32 mouse cellular contexts compared by ENCODE assay signal in genomic region chr2:36039297-36039985, GRCm38 (mm10). TPM values are rescaled to one million over a fixed set of nuclear protein-coding genes. Genes with fewer than 3 reads are reported as not detected.
DNase-seq lines count a peak whose midpoint lies in the region; ATAC-seq and TF ChIP-seq lines count a peak whose summit lies in the region.
"Had no signal": no experiment of that assay in that cellular context is flagged by ENCODE, and none has a peak within 500 bp of the region (broad histone marks: within the 10 kb centered on the region; RNA-seq: fewer than 3 reads in every experiment).

No protein-coding gene starts in this region.

- peak overlapping the region; percentile 24; the same call in 1 of the 2 replicates for H3K27ac ChIP-seq in heart, embryonic 13.5 days (replicated peaks)
- no peak overlapping the region for H3K27ac ChIP-seq in liver, embryonic 13.5 days
- no peak overlapping the region for H3K27ac ChIP-seq in liver, embryonic 15.5 days (replicated peaks)
- peak overlapping the region; percentile 35 for H3K27ac ChIP-seq in stomach, postnatal 0 days (replicated peaks)
- H3K27ac ChIP-seq in forebrain, embryonic 13.5 days = no peak overlapping the region
- H3K27ac ChIP-seq: hindbrain, embryonic 12.5 days; hindbrain, postnatal 0 days; intestine, embryonic 15.5 days; limb, embryonic 10.5 days; limb, embryonic 15.5 days; neural tube, embryonic 13.5 days had no signal

- no peak overlapping the region for H3K4me3 ChIP-seq in heart, embryonic 13.5 days
- no peak overlapping the region for H3K4me3 ChIP-seq in liver, embryonic 13.5 days (replicated peaks)
- H3K4me3 ChIP-seq in liver, embryonic 15.5 days (replicated peaks) = no peak overlapping the region
- H3K4me3 ChIP-seq in stomach, postnatal 0 days (ENCODE audit: low read depth, low read length) = no peak overlapping the region
- no peak overlapping the region for H3K4me3 ChIP-seq in forebrain, embryonic 13.5 days
- H3K4me3 ChIP-seq: hindbrain, embryonic 12.5 days; intestine, embryonic 15.5 days; limb, embryonic 10.5 days; limb, embryonic 15.5 days; neural tube, embryonic 13.5 days had no signal

- no peak for TF ChIP-seq EP300 in stomach, postnatal 0 days (optimal IDR thresholded peaks at IDR 0.05)

- no peak for DNase-seq in heart, postnatal 4 days
- DNase-seq in liver, embryonic 13.5 days = no peak
- DNase-seq in stomach, postnatal 0 days (ENCODE audit: low spot score) = no peak
- DNase-seq in adrenal gland, postnatal 10 days = no peak
- DNase-seq: adrenal gland, postnatal 25 days; cerebellum, adult 18-20 months; cerebellum, postnatal 10 days; gastrocnemius, postnatal 25 days; heart, adult 11 months; heart, postnatal 14 days; kidney, adult 8-10 months; kidney, postnatal 10 days; layer of hippocampus, postnatal 36 days; lung, postnatal 36 days; right cerebral cortex, postnatal 4 days; thymus, postnatal 14 days had no signal

- no peak overlapping the region; the same call in 1 of the 2 replicates for H3K9ac ChIP-seq in heart, embryonic 13.5 days
- no peak overlapping the region for H3K9ac ChIP-seq in liver, embryonic 13.5 days
- H3K9ac ChIP-seq in liver, embryonic 15.5 days = no peak overlapping the region
- H3K9ac ChIP-seq in stomach, postnatal 0 days (ENCODE audit: low read length) = no peak overlapping the region
- no peak overlapping the region for H3K9ac ChIP-seq in forebrain, embryonic 13.5 days
- H3K9ac ChIP-seq: hindbrain, embryonic 12.5 days; intestine, embryonic 15.5 days; limb, embryonic 15.5 days; neural tube, embryonic 13.5 days had no signal

- H3K36me3 ChIP-seq in heart, embryonic 13.5 days = peaks cover 83% of the 10 kb centered on the region
- H3K36me3 ChIP-seq in liver, embryonic 13.5 days = peaks cover 66% of the 10 kb centered on the region
- H3K36me3 ChIP-seq in liver, embryonic 15.5 days (replicated peaks) = peaks cover 51% of the 10 kb centered on the region
- H3K36me3 ChIP-seq in stomach, postnatal 0 days (ENCODE audit: control insufficient read depth, insufficient read depth, low read length) = peaks cover 8% of the 10 kb centered on the region; the same call in 1 of the 2 replicates
- H3K36me3 ChIP-seq in forebrain, embryonic 13.5 days (ENCODE audit: poor library complexity, severe bottlenecking) = peaks cover 71% of the 10 kb centered on the region

- peaks cover 33% of the 10 kb centered on the region for H3K4me1 ChIP-seq in heart, embryonic 13.5 days
- H3K4me1 ChIP-seq in liver, embryonic 13.5 days (replicated peaks) = peaks cover 19% of the 10 kb centered on the region
- peaks cover 15% of the 10 kb centered on the region for H3K4me1 ChIP-seq in liver, embryonic 15.5 days (replicated peaks)
- 0 out of 2 replicates have a peak, but pooled peaks cover 5% of the 10 kb centered on the region for H3K4me1 ChIP-seq in stomach, postnatal 0 days (replicated peaks; ENCODE audit: control insufficient read depth, insufficient read depth)
- no peaks in the 10 kb centered on the region for H3K4me1 ChIP-seq in forebrain, embryonic 13.5 days
- H3K4me1 ChIP-seq: hindbrain, embryonic 12.5 days; limb, embryonic 15.5 days had no signal

- ATAC-seq in heart, embryonic 13.5 days (ENCODE audit: extremely low read depth, insufficient number of reproducible peaks, low FRiP score, low TSS enrichment) = no peak
- ATAC-seq in liver, embryonic 13.5 days (ENCODE audit: low read depth) = peak; percentile 28
- ATAC-seq in liver, embryonic 15.5 days (ENCODE audit: insufficient read depth) = peak; percentile 61
- ATAC-seq in stomach, postnatal 0 days (ENCODE audit: low FRiP score, low TSS enrichment) = 0 out of 2 replicates have a peak, but pooled peaks have one; percentile 21
- ATAC-seq in forebrain, embryonic 13.5 days = no peak
- ATAC-seq: CD4-positive, CD25-positive, alpha-beta regulatory T cell, adult 4 months; forebrain, embryonic 14.5 days; hindbrain, postnatal 0 days; intestine, embryonic 15.5 days had no signal

- TF ChIP-seq CTCF in stomach, postnatal 0 days (IDR thresholded peaks at IDR 0.05; ENCODE audit: low read depth) = no peak

- WGBS in heart, embryonic 13.5 days = 59% methylated on average over 7 of the region's 7 CpGs
- WGBS in liver, embryonic 13.5 days (ENCODE audit: insufficient replicate concordance) = 64% methylated on average over 7 of the region's 7 CpGs
- 56% methylated on average over 7 of the region's 7 CpGs for WGBS in liver, embryonic 15.5 days (ENCODE audit: insufficient replicate concordance)
- WGBS in stomach, postnatal 0 days = 63% methylated on average over 7 of the region's 7 CpGs
- 85% methylated on average over 7 of the region's 7 CpGs for WGBS in forebrain, embryonic 13.5 days

- no peaks in the 10 kb centered on the region for H3K9me3 ChIP-seq in heart, embryonic 13.5 days
- H3K9me3 ChIP-seq in liver, embryonic 13.5 days (replicated peaks) = no peaks in the 10 kb centered on the region
- H3K9me3 ChIP-seq in liver, embryonic 15.5 days (replicated peaks) = no peaks in the 10 kb centered on the region
- no peaks in the 10 kb centered on the region for H3K9me3 ChIP-seq in stomach, postnatal 0 days (ENCODE audit: control insufficient read depth, low read length)
- no peaks in the 10 kb centered on the region for H3K9me3 ChIP-seq in forebrain, embryonic 13.5 days (replicated peaks)
- H3K9me3 ChIP-seq: hindbrain, embryonic 12.5 days; intestine, embryonic 15.5 days; limb, embryonic 10.5 days; limb, embryonic 15.5 days; neural tube, embryonic 13.5 days had no signal

- H3K4me2 ChIP-seq in heart, embryonic 13.5 days = no peak overlapping the region
- no peak overlapping the region for H3K4me2 ChIP-seq in liver, embryonic 13.5 days
- no peak overlapping the region for H3K4me2 ChIP-seq in liver, embryonic 15.5 days
- no peak overlapping the region for H3K4me2 ChIP-seq in stomach, postnatal 0 days (replicated peaks; ENCODE audit: low read depth)
- no peak overlapping the region for H3K4me2 ChIP-seq in forebrain, embryonic 13.5 days
- H3K4me2 ChIP-seq: hindbrain, embryonic 12.5 days; intestine, embryonic 15.5 days; limb, embryonic 15.5 days; midbrain, embryonic 11.5 days; neural tube, embryonic 13.5 days had no signal

- no peaks in the 10 kb centered on the region for H3K27me3 ChIP-seq in heart, embryonic 13.5 days (replicated peaks)
- H3K27me3 ChIP-seq in liver, embryonic 13.5 days = no peaks in the 10 kb centered on the region
- H3K27me3 ChIP-seq in liver, embryonic 15.5 days = no peaks in the 10 kb centered on the region
- no peaks in the 10 kb centered on the region for H3K27me3 ChIP-seq in stomach, postnatal 0 days (ENCODE audit: control insufficient read depth, insufficient read depth, low read length)
- no peaks in the 10 kb centered on the region for H3K27me3 ChIP-seq in forebrain, embryonic 13.5 days
- H3K27me3 ChIP-seq: hindbrain, embryonic 12.5 days; intestine, embryonic 15.5 days; limb, embryonic 15.5 days; neural tube, embryonic 13.5 days had no signal

RNA-seq across cellular contexts. Expression of gene Ndufa8, which starts 9.8 kb away (rescaled TPM):
- 363 and 394 TPM in 2 replicates for polyA plus RNA-seq in heart, embryonic 13.5 days (2015; fragmentation: Nextera tagmentation; extraction: Ambion mirVana)
- total RNA-seq in heart, postnatal 4 days (2021) = 100 to 1,000 TPM; 487 to 501 TPM
- 152 and 156 TPM in 2 replicates for polyA plus RNA-seq in liver, embryonic 13.5 days (2015; fragmentation: Nextera tagmentation; extraction: Ambion mirVana)
- polyA plus RNA-seq in liver, embryonic 15.5 days (2015; fragmentation: Nextera tagmentation; extraction: Ambion mirVana) = 132 and 136 TPM in 2 replicates
- 237 and 242 TPM in 2 replicates for polyA plus RNA-seq in stomach, postnatal 0 days (2015; fragmentation: Nextera tagmentation; extraction: Ambion mirVana)
- polyA plus RNA-seq in forebrain, embryonic 13.5 days (2015; fragmentation: Nextera tagmentation; extraction: Ambion mirVana) = 222 and 237 TPM in 2 replicates
- total RNA-seq in adrenal gland, postnatal 10 days (2021) = 100 to 1,000 TPM; 419 to 460 TPM

RNA-seq across cellular contexts. Expression of gene Morn5, which starts 9.8 kb away (rescaled TPM):
- polyA plus RNA-seq in heart, embryonic 13.5 days (2015; fragmentation: Nextera tagmentation; extraction: Ambion mirVana) = not detected in 2 replicates
- total RNA-seq in heart, postnatal 4 days (2021) = not detected
- polyA plus RNA-seq in liver, embryonic 13.5 days (2015; fragmentation: Nextera tagmentation; extraction: Ambion mirVana) = not detected in 2 replicates
- polyA plus RNA-seq in liver, embryonic 15.5 days (2015; fragmentation: Nextera tagmentation; extraction: Ambion mirVana) = not detected in 2 replicates
- polyA plus RNA-seq in stomach, postnatal 0 days (2015; fragmentation: Nextera tagmentation; extraction: Ambion mirVana) = not detected in 2 replicates
- 2.0 and 4.1 TPM in 2 replicates for polyA plus RNA-seq in forebrain, embryonic 13.5 days (2015; fragmentation: Nextera tagmentation; extraction: Ambion mirVana)
- not detected for total RNA-seq in adrenal gland, postnatal 10 days (2021)
- total RNA-seq: adrenal gland, postnatal 25 days; gastrocnemius, postnatal 25 days; heart, postnatal 14 days; hindbrain, postnatal 0 days; megakaryocyte, adult 5-6 weeks had no signal
- polyA plus RNA-seq: CD4-positive, CD25-positive, alpha-beta regulatory T cell, adult 4 months; heart, embryonic 14.5 days; large intestine, adult 2 months; limb, embryonic 15.5 days; spleen, adult 2 months had no signal

RNA-seq across cellular contexts. Expression of gene Ttll11, which starts 59.7 kb away (rescaled TPM):
- 0.84 and 0.86 TPM in 2 replicates for polyA plus RNA-seq in heart, embryonic 13.5 days (2015; fragmentation: Nextera tagmentation; extraction: Ambion mirVana)
- 1 to 10 TPM; 2.2 to 2.7 TPM for total RNA-seq in heart, postnatal 4 days (2021)
- 0.91 and 0.93 TPM in 2 replicates for polyA plus RNA-seq in liver, embryonic 13.5 days (2015; fragmentation: Nextera tagmentation; extraction: Ambion mirVana)
- 0.63 and 0.74 TPM in 2 replicates for polyA plus RNA-seq in liver, embryonic 15.5 days (2015; fragmentation: Nextera tagmentation; extraction: Ambion mirVana)
- polyA plus RNA-seq in stomach, postnatal 0 days (2015; fragmentation: Nextera tagmentation; extraction: Ambion mirVana) = 0.55 and 0.91 TPM in 2 replicates
- polyA plus RNA-seq in forebrain, embryonic 13.5 days (2015; fragmentation: Nextera tagmentation; extraction: Ambion mirVana) = 1.8 and 2.2 TPM in 2 replicates
- 1 to 10 TPM in 1 of 2 experiments, under 1 TPM in 1; 0.84 to 2.2 TPM for total RNA-seq in adrenal gland, postnatal 10 days (2021)
- polyA plus RNA-seq: CD4-positive, CD25-positive, alpha-beta regulatory T cell, adult 4 months had no signal

Comparison
In these comparisons a context has a peak if more than half of its experiments do, and no peak if none do; other contexts are left out.
1. ATAC-seq: peak in liver, embryonic 13.5 days (single experiment), liver, embryonic 15.5 days (single experiment) and stomach, postnatal 0 days (single experiment); none in heart, embryonic 13.5 days (single experiment) and forebrain, embryonic 13.5 days (single experiment).
2. H3K27ac ChIP-seq: peak in heart, embryonic 13.5 days (single experiment) and stomach, postnatal 0 days (single experiment); none in liver, embryonic 13.5 days (single experiment), liver, embryonic 15.5 days (single experiment) and forebrain, embryonic 13.5 days (single experiment).